Mouse (Mus musculus) liver, adult 2 months (tissue): ENCODE measurements around the gene Ice1.

Source experiments
- CTCF ChIP-seq: fragments of 200-500 bp; IDR thresholded peaks from 2 replicates; pipeline ENCODE4 v1.5.1; 2011; ENCODE audit warnings: low read depth, low read length, control low read depth
- POLR2A ChIP-seq: fragments of 200-500 bp; IDR thresholded peaks from 2 replicates; pipeline ENCODE4 v1.6.1; 2011; ENCODE audit warnings: low read length, control low read depth; ENCODE audit not compliant: insufficient read depth; ENCODE audit errors: extremely low read depth

- TF ChIP-seq CTCF (no peak), POLR2A (no peak)
These were observed 18.9 kb upstream of the Ice1 start for GRCm38 (mm10) chr13:70656329-70656728.
